Mouse (Mus musculus): ENCODE results near the gene Epb41l4b.

DNA sequence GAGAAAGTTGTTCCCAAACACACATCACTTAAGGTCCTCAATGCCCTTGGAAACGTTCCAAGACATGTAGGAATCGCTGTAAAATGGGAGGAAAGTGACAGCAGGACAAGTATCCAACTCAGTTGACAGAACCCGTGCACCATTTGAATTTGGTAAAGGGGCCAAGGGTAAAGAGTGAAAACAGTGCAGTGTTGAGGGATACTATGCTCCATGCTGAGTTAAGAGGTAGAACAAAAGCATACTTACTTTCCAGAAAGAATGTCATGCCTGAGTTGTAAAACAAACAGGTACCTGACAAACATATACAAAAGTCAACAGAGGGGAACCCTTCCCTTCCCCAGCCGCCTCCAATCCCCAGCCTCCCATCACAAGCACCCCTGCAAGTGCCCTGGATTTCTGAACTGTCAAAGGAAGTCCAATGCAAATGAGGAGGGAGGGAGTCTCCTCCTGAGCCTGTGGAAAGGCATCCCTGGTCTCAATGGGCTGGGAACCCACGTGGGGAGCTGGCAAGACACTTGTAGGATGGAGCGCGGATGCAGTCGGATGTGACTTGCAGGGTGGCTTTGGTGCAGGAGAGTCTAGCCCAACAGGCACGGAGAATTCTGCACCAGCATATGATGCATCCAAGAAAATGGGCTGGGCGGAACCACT lies 57.4 kb downstream of the Epb41l4b start:
- no peak for TF ChIP-seq CTCF (IDR thresholded peaks at IDR 0.05; ENCODE audit: low read depth, low read length)
- TF ChIP-seq POLR2A (IDR thresholded peaks at IDR 0.05; ENCODE audit: insufficient read depth, low read length): no peak
- no peak for TF ChIP-seq EP300 (IDR thresholded peaks at IDR 0.05; ENCODE audit: insufficient read depth, low read depth, low read length)

All from ES-Bruce4 (cell line).